Mouse (Mus musculus): Measurements from ENCODE around the gene Cdkal1. TPM values are rescaled to one million over a fixed set of nuclear protein-coding genes. Genes with fewer than 3 reads are reported as not detected.

Cdkal1 gene
- polyA plus RNA-seq, 1 experiment from 2014 or later: 8.2 TPM

- Histone ChIP-seq H3K36me3 (replicated peaks) (no peaks in the 10 kb centered on the region), H3K4me2 (no peak overlapping the region), H3K4me1 (replicated peaks) (0 out of 2 replicates have a peak, but pooled peaks cover 4% of the 10 kb centered on the region), H3K27ac (replicated peaks) (no peak overlapping the region), H3K9me3 (replicated peaks) (no peaks in the 10 kb centered on the region), H3K9ac (no peak overlapping the region), H3K4me3 (replicated peaks) (no peak overlapping the region), H3K27me3 (no peaks in the 10 kb centered on the region)
- ATAC-seq (ENCODE audit: insufficient read depth): no peak
- 52% methylated on average over 1 of the region's 1 CpGs for WGBS (ENCODE audit: insufficient replicate concordance)
These were observed 317.6 kb downstream of the Cdkal1 start for GRCm38 (mm10) chr13:29537906-29538305.

- no peak for ATAC-seq (ENCODE audit: insufficient read depth)
- WGBS (ENCODE audit: insufficient replicate concordance): 40% methylated on average over 5 of the region's 5 CpGs
- Histone ChIP-seq H3K9ac (no peak overlapping the region), H3K36me3 (replicated peaks) (no peaks in the 10 kb centered on the region), H3K4me1 (replicated peaks) (0 out of 2 replicates have a peak, but pooled peaks cover 4% of the 10 kb centered on the region), H3K9me3 (replicated peaks) (no peaks in the 10 kb centered on the region), H3K4me3 (replicated peaks) (no peak overlapping the region), H3K27ac (replicated peaks) (no peak overlapping the region), H3K27me3 (no peaks in the 10 kb centered on the region), H3K4me2 (no peak overlapping the region)
These were observed 321.9 kb downstream of the Cdkal1 start for GRCm38 (mm10) chr13:29533586-29533985.

- no peak overlapping the region for H3K27ac ChIP-seq (replicated peaks)
- no peaks in the 10 kb centered on the region for H3K9me3 ChIP-seq (replicated peaks)
- ATAC-seq (ENCODE audit: insufficient read depth): peak; percentile 61
- no peak overlapping the region for H3K4me2 ChIP-seq
- no peaks in the 10 kb centered on the region for H3K27me3 ChIP-seq
- no peaks in the 10 kb centered on the region for H3K4me1 ChIP-seq (replicated peaks)
- 71% methylated on average over 5 of the region's 5 CpGs for WGBS (ENCODE audit: insufficient replicate concordance)
- no peaks in the 10 kb centered on the region for H3K36me3 ChIP-seq (replicated peaks)
- H3K4me3 ChIP-seq (replicated peaks): no peak overlapping the region
- H3K9ac ChIP-seq: no peak overlapping the region
These were observed 327.1 kb downstream of the Cdkal1 start for GRCm38 (mm10) chr13:29528344-29528743.

GRCm38 (mm10) chr13:29521321-29521720 is 334.2 kb downstream of the Cdkal1 start:
- Histone ChIP-seq H3K36me3 (replicated peaks) (0 out of 2 replicates have a peak, but pooled peaks cover 5% of the 10 kb centered on the region), H3K27ac (replicated peaks) (no peak overlapping the region), H3K27me3 (no peaks in the 10 kb centered on the region), H3K4me1 (replicated peaks) (no peaks in the 10 kb centered on the region), H3K9me3 (replicated peaks) (no peaks in the 10 kb centered on the region), H3K4me3 (replicated peaks) (no peak overlapping the region), H3K4me2 (no peak overlapping the region), H3K9ac (no peak overlapping the region)
- 77% methylated on average over 4 of the region's 4 CpGs for WGBS (ENCODE audit: insufficient replicate concordance)
- no peak for ATAC-seq (ENCODE audit: insufficient read depth)

GRCm38 (mm10) chr13:29514071-29514470 is 341.4 kb downstream of the Cdkal1 start:
- Histone ChIP-seq H3K9ac (no peak overlapping the region), H3K9me3 (replicated peaks) (no peaks in the 10 kb centered on the region), H3K36me3 (replicated peaks) (0 out of 2 replicates have a peak, but pooled peaks cover 5% of the 10 kb centered on the region), H3K27ac (replicated peaks) (no peak overlapping the region), H3K27me3 (no peaks in the 10 kb centered on the region), H3K4me3 (replicated peaks) (no peak overlapping the region), H3K4me2 (no peak overlapping the region), H3K4me1 (replicated peaks) (no peaks in the 10 kb centered on the region)
- no peak for ATAC-seq (ENCODE audit: insufficient read depth)
- 50% methylated on average over 1 of the region's 1 CpGs for WGBS (ENCODE audit: insufficient replicate concordance)

- no peak overlapping the region for H3K4me3 ChIP-seq (replicated peaks)
- no peak overlapping the region for H3K27ac ChIP-seq (replicated peaks)
- H3K4me1 ChIP-seq (replicated peaks): no peaks in the 10 kb centered on the region
- 53% methylated on average over 4 of the region's 4 CpGs for WGBS (ENCODE audit: insufficient replicate concordance)
- no peaks in the 10 kb centered on the region for H3K9me3 ChIP-seq (replicated peaks)
- H3K4me2 ChIP-seq: no peak overlapping the region
- no peaks in the 10 kb centered on the region for H3K36me3 ChIP-seq (replicated peaks)
- H3K9ac ChIP-seq: no peak overlapping the region
- H3K27me3 ChIP-seq: no peaks in the 10 kb centered on the region
- ATAC-seq (ENCODE audit: insufficient read depth): no peak
These were observed 350.5 kb downstream of the Cdkal1 start for GRCm38 (mm10) chr13:29504861-29505568.

- Histone ChIP-seq H3K36me3 (replicated peaks) (no peaks in the 10 kb centered on the region), H3K27me3 (no peaks in the 10 kb centered on the region), H3K4me1 (replicated peaks) (no peaks in the 10 kb centered on the region), H3K4me2 (no peak overlapping the region), H3K27ac (replicated peaks) (no peak overlapping the region), H3K9ac (no peak overlapping the region), H3K4me3 (replicated peaks) (no peak overlapping the region), H3K9me3 (replicated peaks) (no peaks in the 10 kb centered on the region)
- no peak for ATAC-seq (ENCODE audit: insufficient read depth)
- 53% methylated on average over 6 of the region's 6 CpGs for WGBS (ENCODE audit: insufficient replicate concordance)
These were observed 352.1 kb downstream of the Cdkal1 start for GRCm38 (mm10) chr13:29503147-29504044.

GRCm38 (mm10) chr13:29502481-29503146 is 352.9 kb downstream of the Cdkal1 start:
- no peak for ATAC-seq (ENCODE audit: insufficient read depth)
- H3K9me3 ChIP-seq (replicated peaks): no peaks in the 10 kb centered on the region
- WGBS (ENCODE audit: insufficient replicate concordance): 46% methylated on average over 5 of the region's 5 CpGs

GRCm38 (mm10) chr13:29501173-29501572 is 354.3 kb downstream of the Cdkal1 start:
- no peaks in the 10 kb centered on the region for H3K4me1 ChIP-seq (replicated peaks)
- H3K4me3 ChIP-seq (replicated peaks): no peak overlapping the region
- 53% methylated on average over 2 of the region's 2 CpGs for WGBS (ENCODE audit: insufficient replicate concordance)
- H3K4me2 ChIP-seq: no peak overlapping the region
- H3K27ac ChIP-seq (replicated peaks): no peak overlapping the region
- H3K9me3 ChIP-seq (replicated peaks): no peaks in the 10 kb centered on the region
- no peak overlapping the region for H3K9ac ChIP-seq
- no peaks in the 10 kb centered on the region for H3K27me3 ChIP-seq
- no peak for ATAC-seq (ENCODE audit: insufficient read depth)
- H3K36me3 ChIP-seq (replicated peaks): no peaks in the 10 kb centered on the region

More at GRCm38 (mm10) chr13:29502481-29503146, 352.9 kb downstream of the Cdkal1 start:
- H3K4me3 ChIP-seq (replicated peaks): no peak overlapping the region
- H3K9ac ChIP-seq: no peak overlapping the region
- no peaks in the 10 kb centered on the region for H3K27me3 ChIP-seq
- no peaks in the 10 kb centered on the region for H3K36me3 ChIP-seq (replicated peaks)
- H3K4me2 ChIP-seq: no peak overlapping the region
- no peaks in the 10 kb centered on the region for H3K4me1 ChIP-seq (replicated peaks)
- no peak overlapping the region for H3K27ac ChIP-seq (replicated peaks)

- no peak for ATAC-seq (ENCODE audit: insufficient read depth)
- Histone ChIP-seq H3K9ac (no peak overlapping the region), H3K27ac (replicated peaks) (no peak overlapping the region), H3K4me2 (no peak overlapping the region), H3K9me3 (replicated peaks) (no peaks in the 10 kb centered on the region), H3K27me3 (no peaks in the 10 kb centered on the region), H3K36me3 (replicated peaks) (no peaks in the 10 kb centered on the region), H3K4me3 (replicated peaks) (no peak overlapping the region), H3K4me1 (replicated peaks) (no peaks in the 10 kb centered on the region)
- 70% methylated on average over 2 of the region's 2 CpGs for WGBS (ENCODE audit: insufficient replicate concordance)
These were observed 355.7 kb downstream of the Cdkal1 start for GRCm38 (mm10) chr13:29499750-29500149.

- Histone ChIP-seq H3K4me3 (replicated peaks) (no peak overlapping the region), H3K9me3 (replicated peaks) (no peaks in the 10 kb centered on the region), H3K27me3 (no peaks in the 10 kb centered on the region), H3K9ac (no peak overlapping the region), H3K27ac (replicated peaks) (no peak overlapping the region), H3K4me2 (no peak overlapping the region), H3K4me1 (replicated peaks) (no peaks in the 10 kb centered on the region), H3K36me3 (replicated peaks) (no peaks in the 10 kb centered on the region)
- WGBS (ENCODE audit: insufficient replicate concordance): 67% methylated on average over 7 of the region's 7 CpGs
- no peak for ATAC-seq (ENCODE audit: insufficient read depth)
These were observed 358.2 kb downstream of the Cdkal1 start for GRCm38 (mm10) chr13:29497286-29497685.

Data from liver, embryonic 15.5 days (tissue).